Mouse (Mus musculus): ENCODE measurements at regions not wholly inside any gene's neighbourhood (a gene's known extent, or its start where the extent isn't known, plus 50 kb on each side); places are given as distances from the start of the nearest gene placed in this dataset.

DNA sequence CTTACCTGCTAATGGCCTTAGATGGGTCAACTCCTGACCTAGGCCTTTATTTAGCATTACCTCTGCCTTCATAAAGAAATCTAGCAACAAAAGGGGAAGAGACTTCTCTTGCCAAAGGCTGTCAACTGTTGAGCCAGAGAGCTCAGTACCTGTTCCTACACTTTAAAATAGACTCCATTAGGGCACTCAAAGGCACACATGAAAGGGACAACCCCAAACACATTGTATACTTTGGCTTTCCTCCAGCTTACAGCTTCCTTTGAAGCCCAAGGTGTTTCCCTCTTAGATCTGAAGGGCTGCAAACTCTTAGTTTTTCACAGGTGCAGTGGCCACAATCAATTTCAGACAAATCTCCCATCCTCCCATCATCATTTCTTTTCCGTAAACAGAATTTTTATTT, 117.0 kb upstream of the Sel1l start:
- DNase-seq: no peak

DNA sequence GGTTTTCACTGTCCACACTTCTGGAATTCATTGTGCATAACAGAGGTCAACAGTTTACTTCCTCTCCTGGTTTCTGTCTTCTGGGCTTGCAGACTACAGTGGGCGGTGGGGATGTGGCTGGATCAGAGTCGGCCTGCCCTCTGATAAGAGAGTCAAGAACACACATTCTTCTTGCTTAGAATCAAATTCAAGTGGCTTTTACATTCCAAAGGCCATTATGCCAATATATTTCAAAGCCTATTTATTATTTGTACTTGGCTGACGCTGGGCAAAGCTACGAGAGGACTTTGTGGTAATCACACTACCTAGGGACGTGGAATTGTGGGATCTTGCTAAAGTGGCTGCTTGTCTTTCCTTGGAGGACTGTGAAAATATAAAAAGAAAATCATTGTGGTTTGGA, 114.3 kb upstream of the Sel1l start:
- no peak for DNase-seq

DNA sequence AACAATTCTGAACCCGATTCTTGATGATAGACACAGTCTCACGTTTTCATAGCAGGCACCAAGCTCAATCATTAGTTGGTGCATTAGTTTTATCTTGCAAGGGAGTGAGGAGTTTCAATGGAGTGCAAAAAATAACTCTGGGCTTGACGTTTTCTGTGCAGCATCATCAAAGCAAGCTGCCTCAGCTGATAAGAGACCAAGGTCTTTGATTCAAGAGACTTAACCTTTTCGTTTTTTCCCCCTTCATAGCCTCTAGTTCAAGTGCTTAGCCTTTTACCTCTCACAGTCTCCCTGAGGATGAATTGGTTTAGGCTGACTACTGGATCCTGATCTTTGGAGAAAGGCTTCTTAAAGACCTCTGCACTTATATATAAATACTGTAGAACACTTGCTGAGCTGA, 109.1 kb upstream of the Sel1l start:
- no peak for DNase-seq

DNA sequence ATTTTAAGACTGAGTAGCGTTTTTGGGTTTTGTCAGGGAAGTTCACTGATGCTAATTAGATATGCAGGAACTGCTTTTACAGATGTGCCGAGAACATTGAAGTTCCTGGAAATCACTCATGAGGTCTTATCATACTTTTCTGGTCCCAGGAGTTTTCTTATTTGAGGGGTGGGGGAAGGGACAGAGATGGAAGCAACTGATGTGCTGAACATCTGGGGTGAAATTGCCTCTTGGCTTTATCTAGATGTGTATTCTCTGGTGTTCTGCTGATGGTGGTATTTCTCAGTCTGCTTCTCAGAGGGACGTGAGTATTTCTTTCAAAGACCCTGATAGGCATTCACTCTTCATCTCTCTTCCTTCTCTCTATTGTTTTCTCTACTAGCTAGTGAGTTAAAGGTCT, 107.5 kb upstream of the Sel1l start:
- no peak for DNase-seq

DNA sequence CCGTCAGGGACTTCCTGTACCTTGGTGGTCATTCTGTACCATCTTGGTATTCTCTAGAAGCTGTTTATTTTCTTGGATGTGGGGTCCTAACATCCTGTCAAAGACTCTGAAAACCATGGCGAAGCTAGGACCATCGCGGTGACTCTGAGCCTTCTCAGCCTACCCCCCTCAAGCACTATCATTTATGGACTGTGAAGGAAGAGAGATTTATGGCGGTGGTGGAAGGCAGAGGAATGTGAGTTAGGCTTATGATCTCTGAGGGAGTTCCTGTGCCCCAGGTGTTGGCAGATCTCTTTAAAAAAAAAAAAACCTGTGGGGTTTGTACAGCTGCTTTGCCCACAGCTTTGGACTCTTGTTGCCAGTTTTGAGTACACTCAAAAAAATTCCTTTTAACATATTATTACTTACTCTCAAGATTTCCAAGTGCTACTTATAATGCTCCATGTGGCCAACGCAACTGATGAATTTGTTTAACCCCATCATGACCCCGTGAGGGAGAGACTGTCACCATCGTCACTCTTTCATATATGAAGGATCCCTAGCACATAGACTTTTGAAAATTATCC, 99.7 kb upstream of the Sel1l start:
- DNase-seq: no peak

DNA sequence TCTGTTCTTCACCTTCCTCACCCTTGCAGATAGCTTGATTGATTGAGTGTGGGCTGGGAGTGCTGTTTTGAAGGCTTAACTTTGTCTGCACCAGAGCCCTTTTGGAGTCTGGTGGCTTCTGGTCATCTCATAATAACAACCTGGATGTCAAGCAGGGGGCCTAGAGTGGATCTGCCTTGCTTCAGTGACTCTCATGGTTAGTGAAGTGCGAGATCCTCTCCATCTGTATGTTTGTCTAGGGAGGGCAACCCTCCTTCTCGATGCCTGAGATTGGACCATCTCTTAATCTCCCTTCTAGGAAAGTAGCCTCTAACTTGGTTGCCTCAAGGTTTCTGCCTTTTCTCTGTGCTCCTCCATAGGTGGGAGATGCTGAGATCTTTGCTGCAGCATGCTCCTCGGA, 99.0 kb upstream of the Sel1l start:
- no peak for DNase-seq

DNA sequence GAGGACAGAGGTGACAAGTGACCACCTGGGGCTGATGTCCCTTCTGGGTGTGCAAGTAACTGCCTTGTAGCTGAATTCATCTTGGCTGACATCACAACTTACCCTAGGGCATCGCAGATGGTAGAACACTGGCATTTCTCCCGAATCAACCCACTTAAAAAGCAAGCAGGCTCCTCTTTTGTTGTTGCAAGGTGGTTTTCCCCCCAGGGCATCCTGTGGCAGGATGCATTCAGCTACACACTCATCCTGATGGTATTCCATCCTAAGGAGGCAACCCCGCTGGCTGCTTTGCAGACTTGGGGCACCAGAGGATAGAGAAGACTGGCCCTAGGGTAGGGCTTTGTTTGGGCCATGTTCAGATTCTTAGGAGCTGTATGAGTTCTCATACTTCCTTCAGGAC, 97.6 kb upstream of the Sel1l start:
- no peak for DNase-seq

DNA sequence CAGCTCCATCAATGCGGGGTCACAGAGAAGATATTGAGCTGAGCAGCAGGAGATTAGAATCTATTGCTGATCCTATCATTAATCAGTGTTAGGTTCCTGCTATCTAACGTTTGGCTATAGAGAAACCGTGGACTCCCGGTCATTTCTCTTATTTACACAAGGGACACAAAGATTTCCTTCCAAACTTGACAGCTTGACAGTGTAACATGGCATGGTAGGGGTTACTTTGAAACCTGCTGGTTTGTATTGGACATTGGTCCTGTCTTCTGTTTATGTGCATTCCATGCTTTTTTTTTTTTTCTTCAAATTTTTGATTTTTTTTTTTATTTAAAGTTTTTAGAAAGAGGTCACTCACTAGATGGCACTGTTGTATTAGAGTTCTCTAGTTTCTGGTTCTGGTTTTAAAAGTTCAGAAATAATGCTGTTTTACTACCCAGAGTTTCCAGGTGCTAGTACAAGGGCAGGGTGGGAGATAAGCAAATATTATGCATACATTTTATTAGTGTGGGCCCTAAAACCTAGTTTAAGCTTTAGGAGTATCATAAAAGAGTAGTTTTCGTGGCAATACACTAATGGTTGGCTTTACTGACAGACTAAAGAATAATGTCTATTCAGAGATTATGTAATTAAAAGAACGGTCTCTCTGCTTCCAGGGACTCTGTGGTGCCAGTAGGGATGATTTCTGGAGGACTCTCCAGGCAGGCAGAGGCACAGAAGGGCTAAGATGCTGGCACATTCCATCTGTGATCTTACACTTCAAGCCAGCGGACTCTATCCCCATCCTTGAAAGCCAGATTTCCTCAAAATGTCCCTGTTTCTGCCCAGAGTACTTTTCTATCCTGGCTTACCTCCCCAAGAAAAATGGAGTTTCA, 83.8 kb upstream of the Sel1l start:
- DNase-seq: no peak

DNA sequence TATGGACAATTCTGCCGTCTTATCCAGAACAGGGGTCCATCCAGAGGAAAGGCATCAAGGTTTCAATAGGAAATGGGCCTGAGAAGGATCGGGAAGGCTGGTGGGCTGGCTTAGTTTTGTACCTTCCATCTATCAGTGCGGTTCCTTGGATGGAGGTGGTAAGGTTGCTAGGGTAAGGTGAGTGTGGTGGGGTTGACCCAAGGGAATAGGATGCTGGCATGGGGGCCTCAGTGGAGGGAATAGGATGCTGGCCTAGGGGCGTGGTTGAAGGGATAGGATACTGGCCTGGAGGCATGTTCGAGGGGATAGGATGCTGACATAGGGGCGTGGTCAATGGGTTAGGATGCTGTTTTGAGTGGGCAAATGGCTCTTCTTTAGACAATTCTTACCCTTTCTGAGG, 82.6 kb upstream of the Sel1l start:
- DNase-seq: no peak

DNA sequence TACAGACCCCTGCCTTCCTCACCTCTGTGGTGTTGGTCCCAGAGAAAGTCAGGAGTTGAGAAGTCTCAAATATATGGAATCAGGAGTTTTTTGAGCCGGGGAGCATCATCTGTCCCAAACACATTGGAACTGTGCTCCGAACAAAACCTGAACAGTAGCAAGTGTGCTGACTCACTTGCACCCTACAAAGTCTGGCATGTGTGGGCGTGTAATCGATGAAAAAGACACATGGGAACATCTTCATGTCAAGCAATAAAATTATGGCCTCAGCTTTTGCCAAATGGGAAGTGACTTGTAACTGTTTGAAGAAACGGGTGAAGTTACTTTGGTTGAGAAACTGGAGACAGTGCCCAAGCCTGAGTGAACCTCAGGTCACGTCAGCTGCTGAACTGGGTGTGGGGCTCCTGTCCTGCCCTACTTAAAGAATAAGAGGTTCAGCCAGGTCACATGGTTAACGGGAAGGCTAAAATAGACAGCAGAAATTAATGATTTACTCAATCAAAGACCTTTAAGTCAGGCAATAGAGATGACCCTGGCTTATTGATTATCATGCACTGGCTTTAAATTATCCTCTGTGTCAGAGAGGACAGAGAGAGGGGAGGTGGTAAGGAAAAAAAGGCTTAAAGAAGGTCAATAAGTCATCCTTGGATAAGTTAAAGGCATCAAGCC, 80.6 kb upstream of the Sel1l start:
- no peak for DNase-seq

DNA sequence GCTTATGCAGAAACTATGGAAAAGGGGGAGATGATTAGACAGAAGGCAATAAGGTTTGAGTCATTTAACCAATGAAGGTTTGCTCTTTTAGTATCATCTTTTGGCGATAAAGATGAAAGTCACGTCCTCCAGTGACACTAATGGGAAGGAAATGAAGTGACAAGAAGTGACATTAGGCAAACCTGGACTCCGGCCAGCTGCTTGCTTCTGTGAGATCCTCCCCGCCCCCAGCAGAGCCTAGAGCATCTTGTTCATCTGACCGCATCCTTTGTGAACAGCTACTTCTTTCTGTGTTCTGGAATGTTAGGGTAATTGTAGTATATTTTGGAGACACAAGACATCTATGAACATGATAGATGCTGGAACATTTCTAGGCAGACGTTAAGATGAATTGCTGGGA, 78.6 kb upstream of the Sel1l start:
- peak; percentile 72 for DNase-seq

DNA sequence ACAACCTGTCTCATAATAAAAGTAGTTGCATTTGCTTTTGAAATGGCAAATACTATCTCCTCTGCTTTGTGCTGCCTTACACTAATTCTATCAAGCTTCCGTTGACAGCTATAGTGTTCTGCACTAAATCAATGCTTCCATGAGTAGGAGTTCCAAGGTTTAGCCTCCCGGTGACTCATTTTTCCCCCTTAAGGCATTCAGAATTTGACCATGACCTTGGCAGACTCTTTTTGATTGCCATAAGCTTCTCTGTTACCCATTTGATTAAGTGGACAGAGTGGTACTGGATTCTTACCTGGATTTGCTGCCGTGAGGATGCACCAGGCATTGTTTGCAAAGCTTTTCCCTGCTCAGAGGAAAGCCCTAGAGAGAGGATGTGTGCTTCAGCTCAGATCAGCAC, 66.5 kb upstream of the Sel1l start:
- no peak for DNase-seq

DNA sequence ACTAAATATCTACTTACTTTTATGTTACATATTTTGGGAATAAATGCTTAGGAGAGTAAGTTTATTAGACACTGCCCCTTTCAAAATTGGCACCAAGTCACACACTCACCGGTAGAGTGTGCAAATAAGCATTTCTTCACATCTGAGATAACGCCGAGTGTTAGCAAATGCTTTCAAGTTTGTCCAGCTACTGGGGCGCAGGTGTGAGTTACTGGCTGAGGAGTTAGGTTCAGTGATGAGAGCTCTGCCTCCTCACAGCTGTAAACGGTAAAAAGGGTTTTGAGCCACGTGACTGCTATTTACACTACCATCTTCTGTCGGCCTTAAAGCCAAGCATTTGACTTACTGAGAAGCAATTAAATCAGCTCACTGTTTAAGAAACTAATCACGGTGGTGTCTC, 61.6 kb upstream of the Sel1l start:
- DNase-seq: no peak

Measured in kidney, postnatal 10 days (tissue).